Mouse (Mus musculus): Measurements from ENCODE around the gene Gtpbp4.
"Not testable (repeated sequence)": the region's sequence is repeated elsewhere in the genome, so short reads cannot be mapped to it uniquely, and the experiment has no call there.

Gene Gtpbp4

DNA sequence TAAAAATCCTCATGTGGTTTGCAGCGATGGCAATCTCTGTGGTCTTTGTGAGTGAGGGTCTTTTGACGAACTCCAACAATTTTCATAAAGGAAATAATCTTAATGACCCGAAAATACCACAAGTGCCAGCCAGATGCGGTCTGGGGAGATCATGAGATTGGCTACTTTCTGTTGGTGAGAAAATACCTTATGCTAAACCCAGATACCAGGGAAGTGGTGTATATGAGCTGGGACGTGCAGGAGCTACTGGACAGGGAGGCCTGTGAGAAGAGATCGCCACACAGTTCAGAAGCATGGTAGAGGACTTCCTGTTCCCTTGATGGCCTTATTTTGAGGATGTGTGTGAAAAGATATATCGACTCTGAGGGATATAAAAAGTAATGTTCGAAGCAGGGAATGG is 28.1 kb downstream of the Gtpbp4 start:
- no peak for DNase-seq

DNA sequence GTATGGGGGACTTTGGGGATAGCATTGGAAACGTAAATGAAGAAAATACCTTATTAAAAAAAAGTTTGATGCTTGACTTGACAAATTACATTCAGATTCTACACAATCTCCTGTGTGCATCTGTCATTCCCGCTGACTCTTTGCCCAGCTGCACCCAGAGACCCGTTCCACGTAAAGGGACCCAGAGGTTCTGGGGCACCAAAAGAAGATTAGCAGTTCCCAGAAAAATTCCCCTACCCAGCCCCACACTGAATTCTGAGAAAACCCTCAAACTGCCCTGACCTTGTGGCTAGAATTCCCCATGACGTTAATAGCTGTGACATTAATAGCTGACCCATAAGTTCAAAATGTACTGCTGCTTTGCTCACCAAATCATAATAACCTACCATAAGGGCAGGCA is 30.7 kb downstream of the Gtpbp4 start:
- no peak for DNase-seq

DNA sequence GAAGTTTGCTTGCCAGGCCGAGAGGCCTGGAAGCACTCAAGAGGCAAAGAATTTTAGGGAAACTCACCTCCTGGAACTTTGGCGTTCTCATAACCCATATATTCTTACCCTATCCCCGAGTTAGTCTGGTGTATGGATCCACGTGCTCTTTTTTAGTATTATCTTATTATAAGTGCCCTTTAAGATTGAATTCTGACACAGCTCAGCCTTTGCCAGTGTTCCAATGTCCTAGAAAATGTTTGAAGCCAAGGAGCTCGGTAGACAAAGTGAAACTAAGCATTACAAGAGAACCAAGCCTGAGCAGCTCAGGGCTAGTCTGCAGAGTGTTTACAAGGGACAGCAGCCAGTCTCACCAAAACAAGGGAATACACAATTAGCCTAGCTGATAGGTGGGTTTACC is 33.6 kb downstream of the Gtpbp4 start:
- not testable (repeated sequence) for DNase-seq

DNA sequence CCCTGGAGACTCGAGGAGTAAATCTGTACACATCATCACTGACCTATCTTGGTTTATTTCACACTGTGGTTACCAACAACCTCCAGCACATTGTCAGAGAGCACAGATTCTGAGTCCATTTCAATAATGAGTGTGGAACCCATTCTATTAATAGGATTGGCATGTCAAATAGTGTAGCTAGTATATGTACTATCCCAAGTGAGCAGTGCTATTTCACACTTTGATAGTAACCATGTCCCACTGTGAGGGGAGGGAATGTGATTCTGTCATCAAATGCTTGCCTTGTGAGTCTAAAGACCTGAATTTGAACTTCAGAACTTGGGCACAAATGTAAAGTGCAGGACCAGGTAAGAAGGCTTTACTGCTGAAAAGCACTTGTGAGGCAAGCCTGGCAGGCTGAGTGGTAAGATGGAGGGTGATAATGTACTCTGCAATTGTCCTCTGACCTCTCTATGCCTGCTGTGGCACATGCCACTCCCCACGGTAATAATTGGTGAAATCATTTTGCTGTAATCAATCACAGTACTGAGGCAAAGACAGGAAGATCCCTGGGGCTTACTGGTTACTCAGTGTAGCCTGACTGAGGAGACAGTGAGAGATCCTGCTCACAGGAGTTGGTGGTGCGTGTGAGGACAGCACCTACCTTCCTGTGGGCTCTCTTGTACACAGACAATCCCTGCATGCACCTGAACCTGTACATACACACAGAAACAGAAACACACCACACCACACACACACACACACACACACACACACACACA is 34.6 kb downstream of the Gtpbp4 start:
- not testable (repeated sequence) for DNase-seq

DNA sequence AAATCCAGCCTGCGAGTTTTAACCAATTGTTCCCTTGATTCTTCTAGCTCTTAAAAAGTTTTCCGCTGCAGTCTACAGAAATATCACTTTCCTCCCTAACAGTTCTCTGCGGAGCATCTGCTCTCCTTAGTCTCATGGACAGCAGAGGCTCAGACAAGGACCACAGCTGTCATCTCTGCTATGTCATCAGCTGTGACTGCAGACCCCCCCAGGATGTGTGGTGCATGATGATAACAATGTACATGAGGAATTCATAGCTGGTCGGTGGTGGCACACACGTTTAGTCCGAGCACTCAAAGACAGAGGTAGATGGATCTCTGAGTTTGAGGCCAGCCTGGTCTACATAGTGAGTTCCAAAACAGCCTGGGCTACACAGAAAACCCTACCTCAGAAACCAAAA is 36.3 kb downstream of the Gtpbp4 start:
- not testable (repeated sequence) for DNase-seq

DNA sequence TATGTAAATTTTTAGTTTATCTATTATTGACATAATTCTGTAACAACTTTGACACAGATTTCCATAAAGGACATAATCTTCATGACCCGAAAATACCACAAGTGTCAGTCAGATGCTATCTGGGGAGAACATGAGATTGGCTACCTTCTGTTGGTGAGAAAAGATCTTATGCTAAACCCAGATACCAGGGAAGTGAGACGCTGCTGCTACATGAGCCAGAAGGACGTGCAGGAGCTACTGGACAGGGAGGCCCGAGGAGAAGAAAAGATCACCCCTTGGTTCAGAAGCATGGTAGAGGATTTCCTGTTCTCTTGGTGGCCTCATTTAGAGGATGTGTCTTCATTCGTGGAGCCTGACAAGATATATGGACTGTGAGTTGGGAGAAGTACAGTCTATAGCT is 36.8 kb downstream of the Gtpbp4 start:
- DNase-seq, result not testable (repeated sequence)

DNA sequence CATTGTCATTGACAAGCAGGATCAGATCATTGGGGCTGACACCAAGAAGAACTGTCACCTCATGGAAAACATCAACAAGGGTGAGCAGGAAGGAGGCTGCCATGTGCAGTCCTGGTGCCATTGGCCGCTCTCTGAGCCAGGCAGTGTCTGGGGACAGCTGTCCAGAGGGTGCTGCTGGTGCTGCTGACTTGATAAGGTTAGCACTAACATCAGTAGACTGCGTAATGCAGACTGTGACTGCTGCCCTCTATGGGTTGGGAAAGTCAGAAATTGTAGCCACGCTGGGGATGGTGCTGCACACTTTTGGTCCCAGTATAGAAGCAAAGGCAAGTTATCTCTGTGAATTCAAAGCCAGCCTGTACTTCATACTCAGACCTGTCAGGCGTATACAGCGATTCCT is 39.0 kb downstream of the Gtpbp4 start:
- DNase-seq, result not testable (repeated sequence)

DNA sequence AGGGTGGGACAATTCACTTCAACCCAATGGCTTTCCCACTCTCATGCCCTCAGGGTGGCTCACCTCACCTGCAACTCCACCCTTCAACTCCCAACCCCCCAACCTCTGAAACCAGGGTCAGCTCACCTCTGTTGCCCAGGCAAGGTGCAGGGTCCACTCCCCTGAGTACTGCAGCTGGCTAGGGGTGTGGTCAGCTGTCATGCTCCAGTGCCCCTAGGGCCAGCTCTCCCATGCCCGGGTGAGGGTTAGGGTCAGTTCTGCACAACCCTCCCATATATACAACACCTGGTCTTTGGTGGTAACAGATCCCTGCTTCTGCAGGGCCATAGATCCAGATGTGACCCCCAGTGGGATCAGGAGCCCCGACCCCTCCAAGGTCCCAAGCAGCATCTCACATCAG is 40.8 kb downstream of the Gtpbp4 start:
- not testable (repeated sequence) for DNase-seq

DNA sequence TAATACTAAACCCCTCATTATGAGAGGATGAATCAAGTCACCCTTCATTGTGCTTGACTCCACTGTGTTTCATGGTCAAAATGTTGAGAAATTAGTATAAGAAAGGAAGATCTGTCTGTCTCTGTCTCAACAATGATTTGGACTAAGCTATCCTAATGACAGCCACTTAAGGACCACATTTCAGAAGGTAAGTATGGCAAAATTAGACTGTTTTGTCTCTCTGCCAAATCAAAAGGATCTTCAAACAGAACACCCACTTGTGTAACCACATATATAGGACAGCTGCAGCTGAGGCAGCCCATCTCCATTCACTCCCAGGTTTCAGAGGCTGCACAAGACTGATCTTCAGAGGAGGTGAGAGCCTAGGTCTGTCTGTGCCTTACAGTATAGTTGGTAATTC is 43.3 kb downstream of the Gtpbp4 start, which contains the start of gene Idi2:
Gene Idi2, plus strand, starts transcription at position 301 of the 400 bp plus-strand sequence.
- not testable (repeated sequence) for DNase-seq

DNA sequence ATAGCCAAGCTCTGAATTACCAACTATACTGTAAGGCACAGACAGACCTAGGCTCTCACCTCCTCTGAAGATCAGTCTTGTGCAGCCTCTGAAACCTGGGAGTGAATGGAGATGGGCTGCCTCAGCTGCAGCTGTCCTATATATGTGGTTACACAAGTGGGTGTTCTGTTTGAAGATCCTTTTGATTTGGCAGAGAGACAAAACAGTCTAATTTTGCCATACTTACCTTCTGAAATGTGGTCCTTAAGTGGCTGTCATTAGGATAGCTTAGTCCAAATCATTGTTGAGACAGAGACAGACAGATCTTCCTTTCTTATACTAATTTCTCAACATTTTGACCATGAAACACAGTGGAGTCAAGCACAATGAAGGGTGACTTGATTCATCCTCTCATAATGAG is 47.8 kb downstream of the Gtpbp4 start, which contains the start of gene Gm9745:
Gene Gm9745, minus strand, starts transcription at position 101 of the 400 bp plus-strand sequence.
- not testable (repeated sequence) for DNase-seq

DNA sequence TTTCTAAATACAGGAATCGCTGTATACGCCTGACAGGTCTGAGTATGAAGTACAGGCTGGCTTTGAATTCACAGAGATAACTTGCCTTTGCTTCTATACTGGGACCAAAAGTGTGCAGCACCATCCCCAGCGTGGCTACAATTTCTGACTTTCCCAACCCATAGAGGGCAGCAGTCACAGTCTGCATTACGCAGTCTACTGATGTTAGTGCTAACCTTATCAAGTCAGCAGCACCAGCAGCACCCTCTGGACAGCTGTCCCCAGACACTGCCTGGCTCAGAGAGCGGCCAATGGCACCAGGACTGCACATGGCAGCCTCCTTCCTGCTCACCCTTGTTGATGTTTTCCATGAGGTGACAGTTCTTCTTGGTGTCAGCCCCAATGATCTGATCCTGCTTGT is 52.1 kb downstream of the Gtpbp4 start:
- DNase-seq, result not testable (repeated sequence)

DNA sequence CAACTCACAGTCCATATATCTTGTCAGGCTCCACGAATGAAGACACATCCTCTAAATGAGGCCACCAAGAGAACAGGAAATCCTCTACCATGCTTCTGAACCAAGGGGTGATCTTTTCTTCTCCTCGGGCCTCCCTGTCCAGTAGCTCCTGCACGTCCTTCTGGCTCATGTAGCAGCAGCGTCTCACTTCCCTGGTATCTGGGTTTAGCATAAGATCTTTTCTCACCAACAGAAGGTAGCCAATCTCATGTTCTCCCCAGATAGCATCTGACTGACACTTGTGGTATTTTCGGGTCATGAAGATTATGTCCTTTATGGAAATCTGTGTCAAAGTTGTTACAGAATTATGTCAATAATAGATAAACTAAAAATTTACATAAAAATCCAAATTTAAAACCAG is 54.2 kb downstream of the Gtpbp4 start:
- DNase-seq, result not testable (repeated sequence)

DNA sequence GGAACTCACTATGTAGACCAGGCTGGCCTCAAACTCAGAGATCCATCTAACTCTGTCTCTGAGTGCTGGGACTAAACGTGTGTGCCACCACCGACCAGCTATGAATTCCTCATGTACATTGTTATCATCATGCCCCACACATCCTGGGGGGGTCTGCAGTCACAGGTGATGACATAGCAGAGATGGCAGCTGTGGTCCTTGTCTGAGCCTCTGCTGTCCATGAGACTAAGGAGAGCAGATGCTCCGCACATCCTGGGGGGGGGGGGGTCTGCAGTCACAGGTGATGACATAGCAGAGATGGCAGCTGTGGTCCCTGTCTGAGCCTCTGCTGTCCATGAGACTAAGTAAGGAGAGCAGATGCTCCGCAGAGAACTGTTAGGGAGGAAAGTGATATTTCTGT is 54.8 kb downstream of the Gtpbp4 start:
- DNase-seq, result not testable (repeated sequence)

DNA sequence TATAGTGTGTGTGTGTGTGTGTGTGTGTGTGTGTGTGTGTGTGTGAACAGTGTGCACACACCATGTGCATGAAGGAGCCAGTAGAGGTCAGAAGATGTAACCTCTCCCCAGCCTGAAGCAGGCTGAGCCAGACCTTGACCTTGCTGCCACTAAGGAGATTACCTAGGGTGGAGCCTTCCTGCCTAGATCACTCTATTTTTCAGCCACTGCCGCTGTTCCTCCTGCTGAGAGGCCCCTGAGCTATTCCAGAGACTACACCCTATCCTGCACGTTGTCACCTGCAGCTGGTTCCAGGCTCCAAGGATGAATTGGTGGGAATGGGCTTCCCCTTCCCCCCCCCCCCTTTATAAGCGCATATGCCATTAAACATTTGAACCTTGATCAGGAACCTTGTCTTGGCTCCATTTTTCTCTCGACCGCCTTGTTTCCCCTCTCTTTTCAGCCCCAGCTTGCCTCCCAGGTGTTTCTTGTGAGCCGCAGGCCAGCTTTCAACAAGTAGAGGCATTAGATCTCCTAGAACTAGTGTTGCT is 58.2 kb downstream of the Gtpbp4 start:
- DNase-seq, result not testable (repeated sequence)

DNA sequence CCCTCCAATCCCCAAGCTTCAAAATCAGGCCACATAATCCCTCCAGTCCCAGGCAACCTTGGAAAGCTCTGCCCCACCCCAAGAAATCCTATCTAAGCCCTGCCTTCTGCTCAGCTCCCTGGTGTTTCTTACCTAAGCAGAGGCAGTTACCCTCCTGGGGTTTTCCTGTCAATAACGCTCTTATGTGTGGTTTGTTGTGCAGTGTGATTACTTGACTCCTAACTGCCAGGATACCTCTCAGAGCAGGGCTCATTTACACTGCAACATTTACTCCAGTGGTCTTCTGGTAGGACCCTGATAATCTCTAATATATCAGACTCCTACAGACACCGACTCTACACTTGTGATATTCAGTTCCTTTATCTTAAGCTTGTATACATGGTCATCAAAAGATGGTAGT is 62.4 kb downstream of the Gtpbp4 start:
- no peak for DNase-seq
